Mouse (Mus musculus): Measurements from ENCODE around the gene Dnase1l1. TPM values are rescaled to one million over a fixed set of nuclear protein-coding genes. Genes with fewer than 3 reads are reported as not detected.

The Dnase1l1 gene
- total RNA-seq, 2 experiments from 2014 or later = 98.0 to 105 TPM

DNA sequence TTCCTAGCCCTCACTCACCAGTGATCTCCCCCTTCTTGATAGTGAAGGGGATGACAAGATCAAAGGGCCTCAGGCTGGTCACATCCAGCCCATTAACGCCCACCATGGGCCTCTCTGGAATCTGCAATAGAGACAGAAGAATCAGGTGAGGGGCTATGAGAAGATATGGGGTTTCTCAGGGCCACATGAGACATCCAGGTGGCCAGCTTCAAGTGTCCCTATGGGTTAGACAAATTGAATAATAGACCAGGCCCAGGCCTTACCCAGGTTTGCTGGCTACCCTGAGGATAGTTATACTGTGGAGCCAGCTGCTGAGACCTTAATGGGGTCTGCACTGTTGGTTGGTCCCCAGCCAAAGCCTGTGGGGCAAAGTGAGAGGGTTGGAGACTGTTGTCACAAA lies 52.1 kb downstream of the Dnase1l1 start:
- intact Hi-C loops (cut with DNase I) = no loop called here
- H3K27ac ChIP-seq = no peak overlapping the region
- H3K4me3 ChIP-seq = no peak overlapping the region
- no peak for TF ChIP-seq CTCF (IDR thresholded peaks at IDR 0.05)
- no peak for DNase-seq

Small RNA genes within 50 kb of the gene (microRNA-seq; reads per million reads assigned to microRNA genes)
- gene Mir7091 = not detected
- not detected for gene Mir7092

Other genes starting within 250 kb of the Dnase1l1 start
- gene Opn1mw, start 154.9 kb downstream of the Dnase1l1 start, total RNA-seq (2021) = not detected
- gene Mecp2, start 147.0 kb downstream of the Dnase1l1 start, total RNA-seq (2021) = 10 to 100 TPM; 29.0 to 29.3 TPM
- gene Tex28, start 114.5 kb downstream of the Dnase1l1 start, total RNA-seq (2021) = not detected
- gene Tktl1, start 105.1 kb downstream of the Dnase1l1 start, total RNA-seq (2021) = not detected
- gene Flna, start 32.5 kb downstream of the Dnase1l1 start, total RNA-seq (2021) = 10 to 100 TPM; 32.3 to 48.3 TPM
- 10 to 100 TPM; 25.7 to 30.3 TPM for gene Emd, start 27.6 kb downstream of the Dnase1l1 start, total RNA-seq (2021)
- gene Rpl10, start 11.5 kb downstream of the Dnase1l1 start, total RNA-seq (2021) = 100 to 1,000 TPM; 165 to 212 TPM
- 10 to 100 TPM; 48.5 to 48.7 TPM for gene Taz, start 425 bp downstream of the Dnase1l1 start, total RNA-seq (2021)
- 10 to 100 TPM; 77.8 to 95.1 TPM for gene Atp6ap1, start 14.8 kb upstream of the Dnase1l1 start, total RNA-seq (2021)
- 10 to 100 TPM; 30.6 to 36.0 TPM for gene Gdi1, start 22.7 kb upstream of the Dnase1l1 start, total RNA-seq (2021)
- gene Fam50a, start 30.7 kb upstream of the Dnase1l1 start, total RNA-seq (2021) = 10 to 100 TPM; 22.5 to 27.6 TPM
- under 1 TPM; 0.15 to 0.50 TPM for gene Plxna3, start 46.7 kb upstream of the Dnase1l1 start, total RNA-seq (2021)
- gene Lage3, start 71.3 kb upstream of the Dnase1l1 start, total RNA-seq (2021) = 10 to 100 TPM; 33.9 to 37.1 TPM
- gene Ubl4a, start 90.9 kb upstream of the Dnase1l1 start, total RNA-seq (2021) = 10 to 100 TPM; 55.6 to 63.7 TPM
- gene Slc10a3, start 91.0 kb upstream of the Dnase1l1 start, total RNA-seq (2021) = 1 to 10 TPM; 2.5 TPM
- 10 to 100 TPM; 13.2 to 13.6 TPM for gene Fam3a, start 110.9 kb upstream of the Dnase1l1 start, total RNA-seq (2021)
- gene Ikbkg, start 111.0 kb upstream of the Dnase1l1 start, total RNA-seq (2021) = 10 to 100 TPM; 21.2 to 26.8 TPM
- 1 to 10 TPM; 4.2 to 4.7 TPM for gene G6pdx, start 146.9 kb upstream of the Dnase1l1 start, total RNA-seq (2021)
- not detected for gene Gm6880, start 199.1 kb upstream of the Dnase1l1 start, total RNA-seq (2021)

Measured in gastrocnemius, adult 2 months (tissue).